Mouse (Mus musculus) liver, adult 2 months (tissue): ENCODE measurements around the gene Bmpr1b. TPM values are rescaled to one million over a fixed set of nuclear protein-coding genes. Genes with fewer than 3 reads are reported as not detected.
A peak's percentile ranks its signal among the peaks of the same experiment; 100 is the strongest.

Experiments used
- DNase-seq: peaks from one replicate; pipeline ENCODE4 v3.0.0-alpha.2; 2011; ENCODE audit warnings: low read depth, low spot score; ENCODE audit errors: extremely low read depth
- H3K27ac ChIP-seq: fragments of 200-500 bp; replicated peaks from 2 replicates; pipeline ENCODE4 v1.5.1; 2012; ENCODE audit warnings: low read depth, mild to moderate bottlenecking, control low read depth, inconsistent platforms, low read length; ENCODE audit not compliant: insufficient read depth
- H3K27me3 ChIP-seq: fragments of 200-500 bp; 2 replicates; pipeline ENCODE4 v1.6.1; 2012; ENCODE audit warnings: mild to moderate bottlenecking, moderate library complexity, low read length, inconsistent platforms; ENCODE audit not compliant: control insufficient read depth, insufficient read depth
- H3K36me3 ChIP-seq: fragments of 200-500 bp; 2 replicates; pipeline ENCODE4 v1.6.1; 2012; ENCODE audit warnings: low read length, inconsistent platforms; ENCODE audit not compliant: control insufficient read depth, insufficient read depth
- H3K4me1 ChIP-seq: fragments of 200-500 bp; 2 replicates; pipeline ENCODE4 v1.6.1; 2011; ENCODE audit warnings: low read length; ENCODE audit not compliant: control insufficient read depth, insufficient read depth
- H3K4me3 ChIP-seq: fragments of 200-500 bp; 2 replicates; pipeline ENCODE4 v1.5.1; 2011; ENCODE audit warnings: low read depth, mild to moderate bottlenecking, control low read depth, low read length, moderate library complexity; ENCODE audit not compliant: insufficient read depth
- H3K79me2 ChIP-seq: fragments of 200-500 bp; 2 replicates; pipeline ENCODE4 v1.6.1; 2012; ENCODE audit warnings: inconsistent platforms, mild to moderate bottlenecking, low read length, moderate library complexity; ENCODE audit not compliant: control insufficient read depth, insufficient read depth
- H3K9ac ChIP-seq: fragments of 200-500 bp; 2 replicates; pipeline ENCODE4 v1.6.1; 2012; ENCODE audit warnings: low read depth, mild to moderate bottlenecking, control low read depth, inconsistent platforms, low read length
- CTCF ChIP-seq: fragments of 200-500 bp; IDR thresholded peaks from 2 replicates; pipeline ENCODE4 v1.5.1; 2011; ENCODE audit warnings: low read depth, low read length, control low read depth
- POLR2A ChIP-seq: fragments of 200-500 bp; IDR thresholded peaks from 2 replicates; pipeline ENCODE4 v1.6.1; 2011; ENCODE audit warnings: low read length, control low read depth; ENCODE audit not compliant: insufficient read depth; ENCODE audit errors: extremely low read depth
- WGBS: fragments of 180-500 bp; shearing (Covaris S2); methylation state at CpG from one replicate; pipeline ENCODE4 v1.1.7; 2018; 5-methylcytosine and 5-hydroxymethylcytosine counted together
- polyA plus RNA-seq: library from polyadenylated mRNA; depleted of rRNA; stranded (reverse); fragments of >200 nt; gene quantifications from 2 replicates; pipeline ENCODE4 v1.2.3, GENCODE M21; 2012
- total RNA-seq: library from RNA; depleted of rRNA; stranded (reverse); fragments of >200 nt; gene quantifications from 2 replicates; pipeline ENCODE4 v1.2.3, GENCODE M21; 2014

The Bmpr1b gene
- total and polyA plus RNA-seq, 2 experiments: not detected

- Histone ChIP-seq H3K36me3 (no peaks in the 10 kb centered on the region), H3K27me3 (no peaks in the 10 kb centered on the region), H3K27ac (no peak overlapping the region), H3K79me2 (no peaks in the 10 kb centered on the region), H3K4me3 (no peak overlapping the region), H3K9ac (no peak overlapping the region), H3K4me1 (no peaks in the 10 kb centered on the region)
- no peak for TF ChIP-seq CTCF
- TF ChIP-seq POLR2A: no peak
- WGBS: 69% methylated on average over 1 of the region's 1 CpGs
- no peak for DNase-seq
These were observed 320.0 kb downstream of the Bmpr1b start for GRCm38 (mm10) chr3:141849206-141849605.

- Histone ChIP-seq H3K9ac (no peak overlapping the region), H3K79me2 (no peaks in the 10 kb centered on the region), H3K27ac (no peak overlapping the region), H3K36me3 (no peaks in the 10 kb centered on the region), H3K27me3 (no peaks in the 10 kb centered on the region), H3K4me3 (no peak overlapping the region), H3K4me1 (no peaks in the 10 kb centered on the region)
- TF ChIP-seq POLR2A (no peak), CTCF (peak; percentile 38; the same call in 1 of the 2 replicates)
- 37% methylated on average over 7 of the region's 7 CpGs for WGBS
- DNase-seq: peak; percentile 18
These were observed 330.4 kb downstream of the Bmpr1b start for GRCm38 (mm10) chr3:141838864-141839263.

GRCm38 (mm10) chr3:141831135-141831534, 338.1 kb downstream of the Bmpr1b start:
- no peaks in the 10 kb centered on the region for H3K36me3 ChIP-seq
- H3K27me3 ChIP-seq: no peaks in the 10 kb centered on the region
- no peaks in the 10 kb centered on the region for H3K4me1 ChIP-seq
- H3K79me2 ChIP-seq: no peaks in the 10 kb centered on the region
- TF ChIP-seq POLR2A (no peak), CTCF (peak; percentile 26)
- 11% methylated on average over 3 of the region's 3 CpGs for WGBS
- peak; percentile 12 for DNase-seq
- H3K27ac ChIP-seq: no peak overlapping the region
- no peak overlapping the region for H3K9ac ChIP-seq
- H3K4me3 ChIP-seq: no peak overlapping the region

GRCm38 (mm10) chr3:141828301-141828700, 340.9 kb downstream of the Bmpr1b start:
- H3K4me3 ChIP-seq: no peak overlapping the region
- no peaks in the 10 kb centered on the region for H3K4me1 ChIP-seq
- H3K27me3 ChIP-seq: no peaks in the 10 kb centered on the region
- TF ChIP-seq CTCF (no peak), POLR2A (no peak)
- H3K27ac ChIP-seq: no peak overlapping the region
- no peaks in the 10 kb centered on the region for H3K36me3 ChIP-seq
- H3K79me2 ChIP-seq: no peaks in the 10 kb centered on the region
- no peak overlapping the region for H3K9ac ChIP-seq
- 75% methylated on average over 5 of the region's 5 CpGs for WGBS
- no peak for DNase-seq

- TF ChIP-seq POLR2A (no peak), CTCF (no peak)
- Histone ChIP-seq H3K4me1 (no peaks in the 10 kb centered on the region), H3K27ac (no peak overlapping the region), H3K27me3 (no peaks in the 10 kb centered on the region), H3K9ac (no peak overlapping the region), H3K36me3 (no peaks in the 10 kb centered on the region), H3K79me2 (no peaks in the 10 kb centered on the region), H3K4me3 (no peak overlapping the region)
- WGBS: 48% methylated on average over 13 of the region's 13 CpGs
- DNase-seq: no peak
These were observed 349.8 kb downstream of the Bmpr1b start for GRCm38 (mm10) chr3:141819331-141819941.

GRCm38 (mm10) chr3:141818615-141819312, 350.5 kb downstream of the Bmpr1b start:
- Histone ChIP-seq H3K27ac (no peak overlapping the region), H3K4me1 (no peaks in the 10 kb centered on the region), H3K9ac (no peak overlapping the region), H3K79me2 (no peaks in the 10 kb centered on the region), H3K36me3 (no peaks in the 10 kb centered on the region), H3K4me3 (no peak overlapping the region), H3K27me3 (no peaks in the 10 kb centered on the region)
- TF ChIP-seq CTCF: no peak
- 54% methylated on average over 3 of the region's 3 CpGs for WGBS
- DNase-seq: no peak
